Comparison of ENCODE assay signal across 8 mouse cellular contexts in genomic region chr11:51289564-51290041, GRCm38 (mm10). TPM values are rescaled to one million over a fixed set of nuclear protein-coding genes. Genes with fewer than 3 reads are reported as not detected.
DNase-seq lines count a peak whose midpoint lies in the region; ATAC-seq and TF ChIP-seq lines count a peak whose summit lies in the region.

Gene Col23a1, plus strand, starts transcription at chr11:51289920.

- H3K27me3 ChIP-seq in lung, embryonic 14.5 days (ENCODE audit: insufficient read depth, low read length), result no peaks in the 10 kb centered on the region

- TF ChIP-seq CTCF in lung, embryonic 14.5 days (IDR thresholded peaks at IDR 0.05; ENCODE audit: low read depth), result peak; percentile 93

- peak within 1 kb of the TSS; percentile 64 for H3K4me2 ChIP-seq in lung, embryonic 14.5 days

- peak; percentile 71 for DNase-seq in NIH3T3 (ENCODE audit: low read depth)
- peak; percentile 32 for DNase-seq in cerebellum, adult 8-10 months
- DNase-seq in forelimb bud, embryonic 11.5 days (ENCODE audit: low read depth, low spot score), result peak; percentile 90
- DNase-seq in heart, postnatal 4 days, result peak; percentile 83
- DNase-seq in layer of hippocampus, adult 18-20 months (ENCODE audit: low spot score in 2 of 2), result peak; percentile 43 to 81
- peak; percentile 96 for DNase-seq in lung, embryonic 14.5 days
- peak; percentile 63 for DNase-seq in ovary, adult 18-20 months (ENCODE audit: low spot score)
- DNase-seq in thymus, postnatal 25 days, result peak; percentile 35

- H3K4me1 ChIP-seq in lung, embryonic 14.5 days (ENCODE audit: insufficient read depth), result no peaks in the 10 kb centered on the region

- peak within 1 kb of the TSS; percentile 50 for H3K4me3 ChIP-seq in lung, embryonic 14.5 days (ENCODE audit: low read depth, low read length)

- under 1% methylated on average over 35 of the region's 38 CpGs for WGBS in lung, embryonic 14.5 days

- peak; percentile 94 for ATAC-seq in lung, embryonic 14.5 days (ENCODE audit: insufficient read depth)

- H3K9ac ChIP-seq in lung, embryonic 14.5 days, result peak within 1 kb of the TSS; percentile 49

- H3K27ac ChIP-seq in lung, embryonic 14.5 days (ENCODE audit: low read depth), result peak within 1 kb of the TSS; percentile 70; the same call in 1 of the 2 replicates

- H3K36me3 ChIP-seq in lung, embryonic 14.5 days (ENCODE audit: insufficient read depth), result 0 out of 2 replicates have a peak, but pooled peaks cover 3% of the 10 kb centered on the region

- H3K9me3 ChIP-seq in lung, embryonic 14.5 days (ENCODE audit: low read depth, low read length), result no peaks in the 10 kb centered on the region

RNA-seq across cellular contexts. Expression of gene Col23a1, which starts in this region (rescaled TPM):
- 1 to 10 TPM; 5.7 to 6.0 TPM for total RNA-seq in heart, postnatal 4 days (2021)
- 1 to 10 TPM; 5.5 to 8.8 TPM for total RNA-seq in layer of hippocampus, adult 18-20 months (2021)
- polyA plus RNA-seq in lung, embryonic 14.5 days (2014; fragmentation: Nextera tagmentation; extraction: Ambion mirVana), result 27.6 and 29.4 TPM in 2 replicates

Comparison
In these comparisons a context has a peak if more than half of its experiments do, and no peak if none do; other contexts are left out.
1. Peak in every context shown above with its lines: DNase-seq, ATAC-seq, H3K4me3 ChIP-seq and H3K27ac ChIP-seq.
2. DNase-seq: peak in every context shown above with its lines; median percentile 96 in lung, embryonic 14.5 days; 90 in forelimb bud, embryonic 11.5 days; 83 in heart, postnatal 4 days; 71 in NIH3T3; 63 in ovary, adult 18-20 months; 62 in layer of hippocampus, adult 18-20 months; 35 in thymus, postnatal 25 days; 32 in cerebellum, adult 8-10 months.